Mouse (Mus musculus): ENCODE data around the gene Shisa8. TPM values are rescaled to one million over a fixed set of nuclear protein-coding genes. Genes with fewer than 3 reads are reported as not detected.

Gene Shisa8
- polyA plus RNA-seq, 1 experiment from 2014 or later = 0.45 TPM

DNA sequence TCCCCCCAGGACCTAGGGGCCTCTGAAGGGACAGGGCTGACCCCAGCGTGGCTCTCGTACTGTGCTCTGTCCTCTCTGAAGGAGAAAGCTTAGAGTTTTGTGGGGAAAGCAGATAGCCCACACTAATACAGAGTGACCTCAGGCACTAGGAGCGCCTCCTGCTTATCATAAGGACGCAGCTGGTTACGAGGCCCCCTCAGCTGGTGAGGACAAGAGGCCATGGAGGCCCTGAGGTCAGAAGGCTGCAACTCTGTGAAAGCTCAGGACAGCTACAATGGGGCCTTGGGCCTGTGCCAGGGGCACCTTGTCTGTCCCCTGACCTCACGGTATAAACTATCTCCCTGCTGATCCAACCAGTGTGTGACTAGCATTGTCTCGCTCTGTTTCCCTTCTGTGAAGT, 28.4 kb downstream of the Shisa8 start:
- Histone ChIP-seq H3K9ac (no peak overlapping the region), H3K27me3 (no peaks in the 10 kb centered on the region), H3K27ac (peak overlapping the region; percentile 73), H3K4me1 (peaks cover 20% of the 10 kb centered on the region), H3K4me2 (no peak overlapping the region), H3K36me3 (peaks cover 99% of the 10 kb centered on the region), H3K9me3 (replicated peaks) (no peaks in the 10 kb centered on the region; the same call in 1 of the 2 replicates), H3K4me3 (replicated peaks) (no peak overlapping the region)
- 49% methylated on average over 7 of the region's 7 CpGs for WGBS
- ATAC-seq (replicated peaks; ENCODE audit: low FRiP score) = peak; percentile 76

- H3K27me3 ChIP-seq = no peaks in the 10 kb centered on the region
- peaks cover 20% of the 10 kb centered on the region for H3K4me1 ChIP-seq
- no peak overlapping the region for H3K4me2 ChIP-seq
- no peak overlapping the region for H3K9ac ChIP-seq
- 62% methylated on average over 10 of the region's 10 CpGs for WGBS
- peaks cover 99% of the 10 kb centered on the region for H3K36me3 ChIP-seq
- peak; percentile 33; the same call in 1 of the 2 replicates for ATAC-seq (replicated peaks; ENCODE audit: low FRiP score)
- H3K9me3 ChIP-seq (replicated peaks) = no peaks in the 10 kb centered on the region; the same call in 1 of the 2 replicates
- H3K4me3 ChIP-seq (replicated peaks) = no peak overlapping the region
- H3K27ac ChIP-seq = peak overlapping the region; percentile 73
Measured at GRCm38 (mm10) chr15:82183596-82183995, 29.0 kb downstream of the Shisa8 start.

DNA sequence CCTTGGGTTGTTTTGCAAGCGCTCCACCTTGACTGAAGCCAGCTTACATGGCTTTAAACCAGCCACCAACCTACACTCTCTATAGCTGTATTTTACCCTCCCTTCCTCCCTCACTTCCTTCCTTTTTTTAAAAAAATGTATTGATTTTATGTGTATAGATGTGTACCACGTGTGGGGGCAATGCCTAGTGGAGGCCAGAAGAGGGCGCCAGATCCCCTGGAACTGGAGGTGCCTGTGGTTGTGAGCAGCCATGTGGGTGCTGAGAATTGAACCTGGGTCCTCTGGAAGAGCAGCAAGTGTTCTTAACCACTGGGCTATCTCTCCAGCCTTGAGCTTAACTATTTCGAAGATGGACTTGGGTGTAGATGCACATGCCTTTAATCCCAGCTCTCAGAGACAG, 30.3 kb downstream of the Shisa8 start:
- no peak overlapping the region for H3K4me3 ChIP-seq (replicated peaks)
- no peaks in the 10 kb centered on the region for H3K27me3 ChIP-seq
- ATAC-seq (replicated peaks; ENCODE audit: low FRiP score) = no peak
- H3K36me3 ChIP-seq = peaks cover 99% of the 10 kb centered on the region
- H3K9me3 ChIP-seq (replicated peaks) = no peaks in the 10 kb centered on the region; the same call in 1 of the 2 replicates
- 96% methylated on average over 4 of the region's 4 CpGs for WGBS
- no peak overlapping the region for H3K4me2 ChIP-seq
- no peak overlapping the region for H3K27ac ChIP-seq
- no peak overlapping the region for H3K9ac ChIP-seq
- H3K4me1 ChIP-seq = peaks cover 23% of the 10 kb centered on the region

- WGBS = 89% methylated on average over 5 of the region's 5 CpGs
- H3K9ac ChIP-seq = no peak overlapping the region
- no peak overlapping the region for H3K27ac ChIP-seq
- H3K9me3 ChIP-seq (replicated peaks) = no peaks in the 10 kb centered on the region; the same call in 1 of the 2 replicates
- H3K4me3 ChIP-seq (replicated peaks) = no peak overlapping the region
- no peaks in the 10 kb centered on the region for H3K27me3 ChIP-seq
- H3K4me2 ChIP-seq = no peak overlapping the region
- H3K36me3 ChIP-seq = peaks cover 98% of the 10 kb centered on the region
- H3K4me1 ChIP-seq = peaks cover 23% of the 10 kb centered on the region
- ATAC-seq (replicated peaks; ENCODE audit: low FRiP score) = no peak
Measured at GRCm38 (mm10) chr15:82181131-82181530, 31.5 kb downstream of the Shisa8 start.

GRCm38 (mm10) chr15:82177743-82178290, 34.8 kb downstream of the Shisa8 start:
- Histone ChIP-seq H3K4me2 (no peak overlapping the region), H3K4me1 (peaks cover 2% of the 10 kb centered on the region; the same call in 1 of the 2 replicates), H3K27ac (no peak overlapping the region), H3K36me3 (peaks cover 97% of the 10 kb centered on the region), H3K9me3 (replicated peaks) (no peaks in the 10 kb centered on the region; the same call in 1 of the 2 replicates), H3K27me3 (no peaks in the 10 kb centered on the region), H3K9ac (no peak overlapping the region), H3K4me3 (replicated peaks) (no peak overlapping the region)
- 52% methylated on average over 7 of the region's 7 CpGs for WGBS
- no peak for ATAC-seq (replicated peaks; ENCODE audit: low FRiP score)

DNA sequence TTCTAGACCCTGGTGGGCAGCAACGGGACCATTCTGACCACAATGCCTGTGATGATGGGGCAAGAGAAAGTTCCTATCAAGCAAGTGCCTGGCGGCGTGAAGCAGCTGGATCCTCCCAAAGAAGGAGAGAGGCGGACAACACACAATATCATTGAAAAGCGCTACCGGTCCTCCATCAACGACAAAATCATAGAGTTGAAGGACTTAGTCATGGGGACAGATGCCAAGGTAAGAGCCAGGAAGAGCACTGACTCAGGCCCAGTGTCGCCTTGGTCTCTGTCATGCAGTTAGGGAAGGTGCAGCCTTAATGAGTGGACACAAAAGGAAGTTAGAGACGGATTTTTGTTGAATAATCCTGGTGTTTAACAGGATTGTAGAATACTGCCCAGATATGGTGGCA, 37.5 kb downstream of the Shisa8 start:
- Histone ChIP-seq H3K9me3 (replicated peaks) (no peaks in the 10 kb centered on the region), H3K4me3 (replicated peaks) (no peak overlapping the region), H3K9ac (no peak overlapping the region), H3K36me3 (peaks cover 97% of the 10 kb centered on the region), H3K4me1 (peaks cover 2% of the 10 kb centered on the region; the same call in 1 of the 2 replicates), H3K4me2 (no peak overlapping the region), H3K27ac (no peak overlapping the region), H3K27me3 (no peaks in the 10 kb centered on the region)
- ATAC-seq (replicated peaks; ENCODE audit: low FRiP score) = no peak
- 94% methylated on average over 9 of the region's 9 CpGs for WGBS

DNA sequence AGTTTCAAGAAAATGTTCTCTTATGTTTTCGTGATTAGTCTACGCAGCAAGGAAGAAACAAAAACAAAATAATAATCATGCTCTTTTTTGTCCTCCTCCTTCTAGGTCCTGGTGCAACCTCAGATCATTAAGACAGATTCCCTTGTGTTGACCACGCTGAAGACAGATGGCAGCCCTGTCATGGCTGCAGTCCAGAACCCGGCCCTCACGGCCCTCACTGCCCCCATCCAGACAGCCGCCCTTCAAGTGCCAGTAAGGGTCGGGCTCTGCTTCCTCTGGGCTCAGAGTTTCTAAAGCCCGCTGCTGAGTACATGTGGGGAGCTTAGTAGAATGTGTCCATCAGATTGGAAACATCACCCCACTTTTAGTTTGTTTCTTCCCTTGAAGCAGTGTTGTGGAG, 40.0 kb downstream of the Shisa8 start:
- Histone ChIP-seq H3K27me3 (no peaks in the 10 kb centered on the region), H3K9ac (no peak overlapping the region), H3K4me3 (replicated peaks) (no peak overlapping the region), H3K9me3 (replicated peaks) (no peaks in the 10 kb centered on the region), H3K27ac (no peak overlapping the region), H3K36me3 (peaks cover 76% of the 10 kb centered on the region), H3K4me2 (no peak overlapping the region), H3K4me1 (peaks cover 18% of the 10 kb centered on the region)
- ATAC-seq (replicated peaks; ENCODE audit: low FRiP score) = no peak
- WGBS = 80% methylated on average over 8 of the region's 8 CpGs

DNA sequence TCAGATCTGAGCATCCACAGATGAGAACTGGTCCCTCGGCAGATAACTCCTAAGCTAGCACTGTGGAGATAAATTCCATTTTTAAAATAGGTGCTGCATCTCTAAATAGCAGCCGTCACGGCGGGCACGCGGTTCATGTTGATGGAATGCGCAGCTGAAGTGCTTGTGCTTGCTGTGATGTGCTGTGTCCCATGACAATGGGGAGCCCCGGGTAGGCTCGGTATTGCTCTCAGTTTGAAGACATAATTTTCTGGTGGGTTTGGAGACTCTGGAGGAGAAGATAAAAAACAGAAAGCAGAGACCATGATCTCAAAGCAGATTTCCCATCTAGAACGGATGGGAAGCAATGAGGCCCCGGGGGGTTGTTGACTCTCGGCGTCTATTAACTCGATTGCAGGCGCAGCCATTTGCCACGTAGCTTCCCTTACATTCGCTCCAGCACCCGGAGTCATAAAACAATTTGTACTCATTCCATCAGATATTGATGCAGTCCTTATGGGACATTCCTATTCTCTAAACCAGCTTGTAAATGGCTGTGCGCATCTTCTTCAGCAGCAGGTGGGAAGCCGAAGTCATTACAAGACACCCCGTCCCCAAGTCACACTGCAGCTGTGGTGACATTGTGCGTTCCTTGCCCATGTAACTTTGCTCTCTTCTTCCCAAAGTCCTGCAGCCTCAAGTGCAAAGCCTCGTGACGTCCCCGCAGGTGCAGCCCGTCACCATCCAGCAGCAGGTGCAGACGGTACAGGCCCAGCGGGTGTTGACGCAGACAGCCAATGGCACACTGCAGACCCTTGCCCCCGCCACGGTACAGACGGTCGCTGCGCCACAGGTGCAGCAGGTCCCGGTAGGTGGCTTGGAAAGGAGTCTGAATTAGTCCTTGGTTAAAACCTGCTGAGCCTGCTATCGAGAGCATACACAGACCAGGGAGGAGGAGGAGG, 41.9 kb downstream of the Shisa8 start:
- Histone ChIP-seq H3K4me1 (peaks cover 37% of the 10 kb centered on the region), H3K9ac (no peak overlapping the region), H3K4me2 (no peak overlapping the region), H3K27ac (no peak overlapping the region), H3K27me3 (no peaks in the 10 kb centered on the region), H3K4me3 (replicated peaks) (no peak overlapping the region), H3K36me3 (peaks cover 57% of the 10 kb centered on the region), H3K9me3 (replicated peaks) (no peaks in the 10 kb centered on the region)
- ATAC-seq (replicated peaks; ENCODE audit: low FRiP score) = no peak
- 74% methylated on average over 36 of the region's 36 CpGs for WGBS

- Histone ChIP-seq H3K27me3 (no peaks in the 10 kb centered on the region), H3K27ac (no peak overlapping the region), H3K4me1 (peaks cover 46% of the 10 kb centered on the region), H3K36me3 (peaks cover 47% of the 10 kb centered on the region), H3K9ac (no peak overlapping the region), H3K9me3 (replicated peaks) (no peaks in the 10 kb centered on the region), H3K4me2 (no peak overlapping the region), H3K4me3 (replicated peaks) (no peak overlapping the region)
- WGBS = 72% methylated on average over 5 of the region's 5 CpGs
- ATAC-seq (replicated peaks; ENCODE audit: low FRiP score) = no peak
Measured at GRCm38 (mm10) chr15:82169671-82170070, 42.9 kb downstream of the Shisa8 start.

GRCm38 (mm10) chr15:82167201-82168168, 45.1 kb downstream of the Shisa8 start:
- peak; percentile 69 for ATAC-seq (replicated peaks; ENCODE audit: low FRiP score)
- peaks cover 64% of the 10 kb centered on the region for H3K4me1 ChIP-seq
- WGBS = 29% methylated on average over 23 of the region's 23 CpGs
- 0 out of 2 replicates have a peak overlapping the region, but pooled peaks have one; percentile 5 for H3K4me3 ChIP-seq (replicated peaks)
- H3K27me3 ChIP-seq = no peaks in the 10 kb centered on the region
- H3K27ac ChIP-seq = peak overlapping the region; percentile 93
- H3K9me3 ChIP-seq (replicated peaks) = no peaks in the 10 kb centered on the region
- H3K4me2 ChIP-seq = peak overlapping the region; percentile 48
- H3K9ac ChIP-seq = 0 out of 2 replicates have a peak overlapping the region, but pooled peaks have one; percentile 4
- H3K36me3 ChIP-seq = peaks cover 27% of the 10 kb centered on the region

All from kidney, embryonic 15.5 days (tissue).